In the genomic region with DNA sequence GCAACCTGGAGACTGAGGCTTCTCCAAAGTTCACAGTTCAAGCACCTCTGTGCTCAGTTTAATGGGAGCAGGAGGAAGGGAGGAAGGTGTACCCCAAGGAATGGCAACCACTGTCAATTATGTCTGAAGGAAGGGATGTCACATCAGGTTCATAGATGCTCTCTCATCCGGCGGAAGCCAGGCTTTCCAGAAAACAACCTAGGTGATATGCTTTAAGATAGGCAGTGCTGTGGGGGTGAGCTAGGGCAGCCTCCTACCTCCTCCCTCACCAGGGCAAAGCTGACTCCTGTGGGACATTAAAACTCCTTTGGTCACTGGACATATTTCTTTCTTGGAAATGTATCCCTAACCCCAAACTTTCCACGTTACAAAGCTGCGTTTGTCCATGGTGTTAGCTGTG, we compare ENCODE assay signal across 18 mouse cellular contexts. TPM values are rescaled to one million over a fixed set of nuclear protein-coding genes. Genes with fewer than 3 reads are reported as not detected.
DNase-seq lines count a peak whose midpoint lies in the region; ATAC-seq lines count a peak whose summit lies in the region.
"Had no signal": no experiment of that assay in that cellular context is flagged by ENCODE, and none has a peak within 500 bp of the region (broad histone marks: within the 10 kb centered on the region; RNA-seq: fewer than 3 reads in every experiment).

No protein-coding gene starts in this region.

- H3K9me3 ChIP-seq in forebrain, embryonic 13.5 days (replicated peaks): no peaks in the 10 kb centered on the region
- no peaks in the 10 kb centered on the region for H3K9me3 ChIP-seq in forebrain, embryonic 15.5 days
- no peaks in the 10 kb centered on the region for H3K9me3 ChIP-seq in kidney, embryonic 15.5 days (replicated peaks)
- no peaks in the 10 kb centered on the region for H3K9me3 ChIP-seq in intestine, embryonic 15.5 days
- H3K9me3 ChIP-seq: embryonic facial prominence, embryonic 13.5 days; heart, embryonic 15.5 days; midbrain, embryonic 12.5 days had no signal

- H3K27me3 ChIP-seq in forebrain, embryonic 13.5 days: no peaks in the 10 kb centered on the region
- H3K27me3 ChIP-seq in forebrain, embryonic 15.5 days: no peaks in the 10 kb centered on the region
- H3K27me3 ChIP-seq in kidney, embryonic 15.5 days: 0 out of 2 replicates have a peak, but pooled peaks cover 9% of the 10 kb centered on the region
- no peaks in the 10 kb centered on the region for H3K27me3 ChIP-seq in intestine, embryonic 15.5 days (replicated peaks)
- H3K27me3 ChIP-seq: embryonic facial prominence, embryonic 13.5 days; heart, embryonic 15.5 days; midbrain, embryonic 12.5 days had no signal

- peak overlapping the region; percentile 24 for H3K4me2 ChIP-seq in forebrain, embryonic 13.5 days
- H3K4me2 ChIP-seq in forebrain, embryonic 15.5 days (replicated peaks): no peak overlapping the region
- H3K4me2 ChIP-seq in kidney, embryonic 15.5 days: peak overlapping the region; percentile 30
- H3K4me2 ChIP-seq in intestine, embryonic 15.5 days (replicated peaks): no peak overlapping the region
- H3K4me2 ChIP-seq: embryonic facial prominence, embryonic 13.5 days; hindbrain, embryonic 14.5 days; midbrain, embryonic 12.5 days had no signal

- no peak overlapping the region for H3K27ac ChIP-seq in forebrain, embryonic 13.5 days
- no peak overlapping the region for H3K27ac ChIP-seq in forebrain, embryonic 15.5 days (replicated peaks)
- peak overlapping the region; percentile 43; the same call in 1 of the 2 replicates for H3K27ac ChIP-seq in kidney, embryonic 15.5 days
- H3K27ac ChIP-seq in intestine, embryonic 15.5 days: no peak overlapping the region
- H3K27ac ChIP-seq: embryonic facial prominence, embryonic 13.5 days; heart, embryonic 15.5 days; hindbrain, embryonic 14.5 days; macrophage; midbrain, embryonic 12.5 days had no signal

- DNase-seq in kidney, postnatal 10 days: no peak
- peak; percentile 51 for DNase-seq in CD4-positive helper T cell, adult 2 months (ENCODE audit: low read depth, low spot score)
- DNase-seq in induced T-regulatory cell, adult 2 months (ENCODE audit: low read depth): peak; percentile 47
- no peak for DNase-seq in cerebellum, postnatal 14 days
- DNase-seq: adrenal gland, postnatal 25 days; cerebellum, adult 2 months; kidney, adult 18-20 months; lung, adult 18-20 months had no signal

- WGBS in forebrain, embryonic 13.5 days: 69% methylated on average over 4 of the region's 4 CpGs
- 69% methylated on average over 4 of the region's 4 CpGs for WGBS in forebrain, embryonic 15.5 days
- WGBS in kidney, embryonic 15.5 days: 45% methylated on average over 4 of the region's 4 CpGs
- WGBS in intestine, embryonic 15.5 days: 76% methylated on average over 4 of the region's 4 CpGs

- H3K4me1 ChIP-seq in forebrain, embryonic 13.5 days: peaks cover 24% of the 10 kb centered on the region
- peaks cover 8% of the 10 kb centered on the region; the same call in 1 of the 2 replicates for H3K4me1 ChIP-seq in forebrain, embryonic 15.5 days
- H3K4me1 ChIP-seq in kidney, embryonic 15.5 days: peaks cover 40% of the 10 kb centered on the region
- no peaks in the 10 kb centered on the region for H3K4me1 ChIP-seq in intestine, embryonic 15.5 days (replicated peaks)

- H3K36me3 ChIP-seq in forebrain, embryonic 13.5 days (ENCODE audit: poor library complexity, severe bottlenecking): peaks cover 36% of the 10 kb centered on the region
- H3K36me3 ChIP-seq in forebrain, embryonic 15.5 days: peaks cover 23% of the 10 kb centered on the region; the same call in 1 of the 2 replicates
- no peaks in the 10 kb centered on the region for H3K36me3 ChIP-seq in kidney, embryonic 15.5 days
- H3K36me3 ChIP-seq in intestine, embryonic 15.5 days: no peaks in the 10 kb centered on the region
- H3K36me3 ChIP-seq: embryonic facial prominence, embryonic 13.5 days had no signal

- H3K4me3 ChIP-seq in forebrain, embryonic 13.5 days: no peak overlapping the region
- H3K4me3 ChIP-seq in forebrain, embryonic 15.5 days: no peak overlapping the region
- no peak overlapping the region for H3K4me3 ChIP-seq in kidney, embryonic 15.5 days (replicated peaks)
- no peak overlapping the region for H3K4me3 ChIP-seq in intestine, embryonic 15.5 days (replicated peaks)
- H3K4me3 ChIP-seq: embryonic facial prominence, embryonic 13.5 days; heart, embryonic 15.5 days; midbrain, embryonic 12.5 days had no signal

- no peak overlapping the region for H3K9ac ChIP-seq in forebrain, embryonic 13.5 days
- H3K9ac ChIP-seq in forebrain, embryonic 15.5 days (replicated peaks): no peak overlapping the region
- no peak overlapping the region for H3K9ac ChIP-seq in kidney, embryonic 15.5 days
- no peak overlapping the region for H3K9ac ChIP-seq in intestine, embryonic 15.5 days
- H3K9ac ChIP-seq: embryonic facial prominence, embryonic 13.5 days; heart, embryonic 15.5 days; hindbrain, embryonic 14.5 days; midbrain, embryonic 12.5 days had no signal

- ATAC-seq in forebrain, embryonic 13.5 days: no peak
- ATAC-seq in forebrain, embryonic 15.5 days (replicated peaks): no peak
- ATAC-seq in kidney, embryonic 15.5 days (replicated peaks; ENCODE audit: low FRiP score): no peak
- ATAC-seq in intestine, embryonic 15.5 days: no peak

RNA-seq across cellular contexts. Expression of a gene that starts 36.9 kb away (rescaled TPM):
- 21.1 and 22.1 TPM in 2 replicates for polyA plus RNA-seq in forebrain, embryonic 13.5 days (2015; fragmentation: Nextera tagmentation; extraction: Ambion mirVana)
- polyA plus RNA-seq in forebrain, embryonic 15.5 days (2015; fragmentation: Nextera tagmentation; extraction: Ambion mirVana): 26.2 and 26.8 TPM in 2 replicates
- 8.4 and 11.3 TPM in 2 replicates for polyA plus RNA-seq in kidney, embryonic 15.5 days (2015; fragmentation: Nextera tagmentation; extraction: Ambion mirVana)
- polyA plus RNA-seq in intestine, embryonic 15.5 days (2015; fragmentation: Nextera tagmentation; extraction: Ambion mirVana): 7.6 and 8.0 TPM in 2 replicates

RNA-seq across cellular contexts. Expression of a gene that starts 42.5 kb away (rescaled TPM):
- polyA plus RNA-seq in forebrain, embryonic 13.5 days (2015; fragmentation: Nextera tagmentation; extraction: Ambion mirVana): 7.3 and 7.7 TPM in 2 replicates
- 10.0 and 12.4 TPM in 2 replicates for polyA plus RNA-seq in forebrain, embryonic 15.5 days (2015; fragmentation: Nextera tagmentation; extraction: Ambion mirVana)
- 18.9 and 20.8 TPM in 2 replicates for polyA plus RNA-seq in kidney, embryonic 15.5 days (2015; fragmentation: Nextera tagmentation; extraction: Ambion mirVana)
- polyA plus RNA-seq in intestine, embryonic 15.5 days (2015; fragmentation: Nextera tagmentation; extraction: Ambion mirVana): 30.3 and 34.6 TPM in 2 replicates
- polyA plus RNA-seq: liver, adult 2 months; macrophage had no signal

Comparison
In these comparisons a context has a peak if more than half of its experiments do, and no peak if none do; other contexts are left out.
1. H3K4me2 ChIP-seq: peak in forebrain, embryonic 13.5 days (single experiment) and kidney, embryonic 15.5 days (single experiment); none in forebrain, embryonic 15.5 days (single experiment) and intestine, embryonic 15.5 days (single experiment).
2. DNase-seq: peak in CD4-positive helper T cell, adult 2 months (single experiment) and induced T-regulatory cell, adult 2 months (single experiment); none in kidney, postnatal 10 days (single experiment) and cerebellum, postnatal 14 days (0 of 2).